Mouse (Mus musculus): Measurements from ENCODE around the gene 4930564D02Rik. TPM values are rescaled to one million over a fixed set of nuclear protein-coding genes. Genes with fewer than 3 reads are reported as not detected.

4930564D02Rik gene
- polyA plus RNA-seq, 1 experiment from 2014 or later: not detected

DNA sequence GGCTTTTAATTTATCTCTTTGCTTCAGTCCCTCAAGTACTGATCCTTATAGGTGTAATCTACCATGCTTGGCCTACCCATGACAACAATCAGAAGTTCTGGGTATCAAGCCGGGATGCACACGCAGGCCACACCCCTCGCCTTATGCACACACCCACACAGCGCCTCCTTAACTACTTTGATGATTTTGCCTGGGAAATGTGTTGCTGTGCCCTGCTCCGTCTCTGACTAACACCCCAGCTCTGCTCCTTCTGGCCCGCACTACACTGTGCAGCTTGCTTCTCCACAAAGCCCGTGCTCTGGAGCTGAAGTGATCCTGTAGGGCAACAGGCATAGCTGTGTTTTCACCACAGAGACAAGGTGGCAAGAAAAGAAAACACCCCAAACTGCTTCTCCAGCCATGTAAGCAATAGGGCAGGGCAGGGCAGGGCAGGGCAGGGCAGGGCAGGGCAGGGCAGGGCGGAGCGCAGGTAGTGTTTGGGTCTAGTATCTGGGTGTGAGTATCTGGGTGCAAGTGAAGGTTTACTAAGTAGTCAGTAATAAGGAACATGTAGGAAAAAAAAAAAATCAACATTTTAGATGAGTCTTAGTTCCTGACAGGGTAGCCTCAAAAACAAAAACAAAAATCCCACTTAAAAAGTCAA lies 25.5 kb upstream of the 4930564D02Rik start:
- Histone ChIP-seq H3K27me3 (replicated peaks; ENCODE audit: control insufficient read depth, insufficient read depth, low read length) (no peaks in the 10 kb centered on the region), H3K9ac (ENCODE audit: low read depth, low read length) (no peak overlapping the region), H3K4me3 (ENCODE audit: low read length) (no peak overlapping the region), H3K36me3 (ENCODE audit: control insufficient read depth, insufficient read depth, low read length) (0 out of 2 replicates have a peak, but pooled peaks cover 3% of the 10 kb centered on the region), H3K27ac (ENCODE audit: low read length) (no peak overlapping the region), H3K4me1 (ENCODE audit: control insufficient read depth, insufficient read depth, low read length) (peaks cover 26% of the 10 kb centered on the region), H3K9me3 (ENCODE audit: control insufficient read depth, low read length) (no peaks in the 10 kb centered on the region), H3K4me2 (ENCODE audit: low read depth, low read length) (0 out of 2 replicates have a peak overlapping the region, but pooled peaks have one; percentile 20)
- 77% methylated on average over 9 of the region's 9 CpGs for WGBS
- peak; percentile 90 for ATAC-seq

DNA sequence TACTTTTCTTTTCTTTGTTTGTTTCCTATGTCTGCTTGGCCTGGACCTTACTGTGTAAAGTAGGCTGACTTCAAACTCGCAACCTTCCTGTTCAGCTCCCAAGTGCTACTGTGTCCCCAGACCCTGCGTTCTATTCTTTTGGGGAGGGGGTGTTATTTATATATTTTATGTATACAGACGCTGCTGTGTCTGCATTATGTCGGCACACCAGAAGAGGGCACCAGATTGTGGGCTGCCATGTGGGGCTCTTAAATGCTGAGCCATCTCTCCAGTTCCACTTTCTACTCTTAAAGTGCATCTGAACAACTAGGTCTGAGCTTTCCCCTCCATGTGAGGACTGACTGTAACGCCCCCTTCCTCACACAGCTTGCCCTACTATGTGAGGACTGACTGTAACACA lies 22.9 kb upstream of the 4930564D02Rik start:
- Histone ChIP-seq H3K9ac (ENCODE audit: low read depth, low read length) (no peak overlapping the region), H3K27me3 (replicated peaks; ENCODE audit: control insufficient read depth, insufficient read depth, low read length) (no peaks in the 10 kb centered on the region), H3K4me1 (ENCODE audit: control insufficient read depth, insufficient read depth, low read length) (peaks cover 29% of the 10 kb centered on the region), H3K4me2 (ENCODE audit: low read depth, low read length) (no peak overlapping the region), H3K27ac (ENCODE audit: low read length) (no peak overlapping the region), H3K36me3 (ENCODE audit: control insufficient read depth, insufficient read depth, low read length) (no peaks in the 10 kb centered on the region), H3K9me3 (ENCODE audit: control insufficient read depth, low read length) (no peaks in the 10 kb centered on the region), H3K4me3 (ENCODE audit: low read length) (no peak overlapping the region)
- WGBS: 87% methylated on average over 5 of the region's 5 CpGs
- ATAC-seq: no peak

DNA sequence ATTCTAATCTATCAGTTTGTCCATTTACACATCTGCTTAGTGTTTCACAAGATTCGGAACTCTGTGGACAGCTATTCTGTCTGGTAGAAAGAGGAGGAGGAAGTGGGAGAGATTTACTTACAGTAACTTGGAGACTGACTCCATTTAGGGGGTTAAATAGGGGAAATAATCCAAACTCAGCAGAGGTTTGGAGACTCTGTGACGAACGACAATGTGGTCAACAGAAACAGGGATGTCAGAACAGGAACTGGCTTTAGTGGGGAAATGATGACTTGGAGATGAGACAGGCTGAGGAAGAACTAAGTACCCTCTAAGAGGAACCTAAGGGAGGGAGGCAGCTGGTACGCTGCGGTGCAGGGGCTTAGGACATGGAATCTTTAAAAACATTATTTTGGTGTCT lies 19.8 kb upstream of the 4930564D02Rik start:
- ATAC-seq: no peak
- H3K4me2 ChIP-seq (ENCODE audit: low read depth, low read length): no peak overlapping the region
- no peaks in the 10 kb centered on the region for H3K9me3 ChIP-seq (ENCODE audit: control insufficient read depth, low read length)
- no peaks in the 10 kb centered on the region for H3K36me3 ChIP-seq (ENCODE audit: control insufficient read depth, insufficient read depth, low read length)
- no peak overlapping the region for H3K4me3 ChIP-seq (ENCODE audit: low read length)
- no peak overlapping the region for H3K27ac ChIP-seq (ENCODE audit: low read length)
- WGBS: 57% methylated on average over 5 of the region's 5 CpGs
- no peaks in the 10 kb centered on the region for H3K27me3 ChIP-seq (replicated peaks; ENCODE audit: control insufficient read depth, insufficient read depth, low read length)
- H3K9ac ChIP-seq (ENCODE audit: low read depth, low read length): no peak overlapping the region
- H3K4me1 ChIP-seq (ENCODE audit: control insufficient read depth, insufficient read depth, low read length): peaks cover 33% of the 10 kb centered on the region

DNA sequence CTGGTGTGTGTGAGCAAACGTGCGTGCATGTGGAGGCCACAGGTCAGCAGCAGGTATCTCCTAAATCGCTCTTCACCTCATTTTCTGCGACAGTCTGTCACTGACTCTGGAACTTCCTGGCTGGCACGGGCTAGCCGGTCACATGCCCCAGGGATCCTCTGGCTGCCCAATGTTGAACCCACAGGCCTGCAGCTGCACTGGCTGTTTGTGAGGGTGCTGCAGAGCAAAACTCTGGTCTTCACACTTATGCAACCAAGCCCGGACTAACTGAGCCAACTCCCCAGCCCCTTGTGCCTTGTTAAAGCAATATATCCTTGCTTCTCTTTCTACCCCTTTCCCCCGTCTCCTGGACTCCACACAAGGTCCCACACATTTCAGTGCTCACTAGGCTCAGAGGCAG lies 19.0 kb upstream of the 4930564D02Rik start:
- H3K36me3 ChIP-seq (ENCODE audit: control insufficient read depth, insufficient read depth, low read length): no peaks in the 10 kb centered on the region
- peaks cover 27% of the 10 kb centered on the region for H3K4me1 ChIP-seq (ENCODE audit: control insufficient read depth, insufficient read depth, low read length)
- no peaks in the 10 kb centered on the region for H3K27me3 ChIP-seq (replicated peaks; ENCODE audit: control insufficient read depth, insufficient read depth, low read length)
- no peak overlapping the region for H3K4me2 ChIP-seq (ENCODE audit: low read depth, low read length)
- ATAC-seq: no peak
- no peak overlapping the region for H3K9ac ChIP-seq (ENCODE audit: low read depth, low read length)
- WGBS: 60% methylated on average over 8 of the region's 8 CpGs
- no peak overlapping the region for H3K4me3 ChIP-seq (ENCODE audit: low read length)
- no peaks in the 10 kb centered on the region for H3K9me3 ChIP-seq (ENCODE audit: control insufficient read depth, low read length)
- H3K27ac ChIP-seq (ENCODE audit: low read length): no peak overlapping the region

DNA sequence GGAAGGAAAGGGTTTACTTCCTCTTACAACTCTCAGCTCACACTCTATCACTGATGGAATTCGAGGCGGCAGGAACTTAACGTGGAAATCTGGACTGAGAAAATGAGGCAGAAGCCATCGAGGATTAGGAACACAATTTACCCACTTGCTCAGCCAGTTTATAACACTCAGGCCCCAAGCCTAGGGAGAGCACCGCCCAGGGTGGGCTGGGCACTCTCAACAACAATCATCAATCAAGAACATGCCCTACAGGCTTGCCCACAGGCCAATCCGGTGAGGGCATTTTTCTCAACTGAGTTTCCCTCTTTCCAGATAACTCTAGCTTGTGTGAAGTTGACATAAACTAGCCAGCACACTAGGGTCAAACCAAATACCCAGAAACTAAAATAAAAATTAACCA lies 16.8 kb upstream of the 4930564D02Rik start:
- 60% methylated on average over 6 of the region's 6 CpGs for WGBS
- Histone ChIP-seq H3K9me3 (ENCODE audit: control insufficient read depth, low read length) (no peaks in the 10 kb centered on the region), H3K4me2 (ENCODE audit: low read depth, low read length) (no peak overlapping the region), H3K4me3 (ENCODE audit: low read length) (no peak overlapping the region), H3K36me3 (ENCODE audit: control insufficient read depth, insufficient read depth, low read length) (no peaks in the 10 kb centered on the region), H3K27ac (ENCODE audit: low read length) (no peak overlapping the region), H3K9ac (ENCODE audit: low read depth, low read length) (no peak overlapping the region), H3K4me1 (ENCODE audit: control insufficient read depth, insufficient read depth, low read length) (peaks cover 28% of the 10 kb centered on the region), H3K27me3 (replicated peaks; ENCODE audit: control insufficient read depth, insufficient read depth, low read length) (no peaks in the 10 kb centered on the region)
- ATAC-seq: no peak

DNA sequence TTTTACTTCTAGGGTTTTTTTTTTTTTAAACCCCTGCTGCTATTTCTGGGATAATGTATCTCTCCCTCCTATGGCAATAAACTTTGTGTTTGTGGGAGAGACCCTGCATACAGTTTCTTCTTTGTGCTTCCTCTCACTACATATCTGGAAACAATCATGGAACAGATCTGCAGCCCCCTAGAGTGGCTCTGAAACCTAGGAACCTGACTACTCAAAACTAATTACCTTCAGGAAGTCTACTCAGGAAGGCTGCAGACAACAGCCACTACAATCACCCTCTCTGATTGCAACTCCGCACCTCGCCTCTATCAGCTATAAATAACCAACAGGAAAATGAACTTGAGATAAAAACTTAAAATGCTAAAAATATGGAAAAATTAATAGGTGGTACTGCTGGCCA lies 15.5 kb upstream of the 4930564D02Rik start:
- ATAC-seq: no peak
- H3K9ac ChIP-seq (ENCODE audit: low read depth, low read length): peak overlapping the region; percentile 34; the same call in 1 of the 2 replicates

DNA sequence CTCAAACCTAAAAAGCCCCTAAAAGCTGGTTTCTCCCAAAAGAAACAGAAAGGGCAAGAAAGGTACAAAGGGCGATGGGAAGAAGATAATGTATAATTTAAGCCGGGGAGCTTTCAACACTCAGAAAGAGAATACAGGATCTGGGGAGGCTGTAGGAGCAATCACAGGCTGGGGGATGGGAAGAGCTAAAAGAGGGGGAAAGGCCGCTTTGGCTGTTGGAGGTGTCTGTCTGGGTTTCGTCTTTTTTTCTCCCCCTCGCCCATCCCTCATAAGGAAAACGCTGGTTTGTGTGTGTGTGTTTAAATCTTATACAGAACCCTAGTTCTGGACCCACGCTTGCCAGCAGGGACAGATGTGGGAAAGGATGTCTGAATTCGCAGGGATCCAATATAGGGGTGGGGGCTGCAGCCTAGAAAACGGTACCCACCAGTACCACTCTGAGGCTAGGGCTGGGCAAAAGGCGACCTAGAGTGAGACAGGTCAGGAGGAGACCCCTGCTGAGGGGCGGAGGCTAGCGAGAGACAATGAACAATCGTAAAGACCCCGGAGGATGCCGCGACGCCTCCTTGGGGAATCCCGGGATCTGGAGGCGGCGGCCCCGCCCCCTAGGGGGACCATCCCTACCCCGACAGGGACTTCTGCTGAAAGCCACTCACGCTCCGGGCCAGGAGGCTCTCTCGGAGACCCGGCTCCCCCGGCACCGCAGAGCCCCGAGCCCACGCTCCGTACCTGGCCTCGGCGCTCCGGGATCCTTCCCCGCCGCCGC lies 14.3 kb upstream of the 4930564D02Rik start:
- Histone ChIP-seq H3K36me3 (ENCODE audit: control insufficient read depth, insufficient read depth, low read length) (no peaks in the 10 kb centered on the region), H3K4me1 (ENCODE audit: control insufficient read depth, insufficient read depth, low read length) (peaks cover 27% of the 10 kb centered on the region), H3K27ac (ENCODE audit: low read length) (peak overlapping the region; percentile 81), H3K4me3 (ENCODE audit: low read length) (peak overlapping the region; percentile 94), H3K4me2 (ENCODE audit: low read depth, low read length) (peak overlapping the region; percentile 60), H3K9ac (ENCODE audit: low read depth, low read length) (peak overlapping the region; percentile 80), H3K27me3 (replicated peaks; ENCODE audit: control insufficient read depth, insufficient read depth, low read length) (no peaks in the 10 kb centered on the region), H3K9me3 (ENCODE audit: control insufficient read depth, low read length) (no peaks in the 10 kb centered on the region)
- under 1% methylated on average over 37 of the region's 37 CpGs for WGBS
- ATAC-seq: peak; percentile 56

More for the DNA sequence above, 15.5 kb upstream of the 4930564D02Rik start:
- Histone ChIP-seq H3K27ac (ENCODE audit: low read length) (peak overlapping the region; percentile 68), H3K27me3 (replicated peaks; ENCODE audit: control insufficient read depth, insufficient read depth, low read length) (no peaks in the 10 kb centered on the region), H3K4me1 (ENCODE audit: control insufficient read depth, insufficient read depth, low read length) (peaks cover 27% of the 10 kb centered on the region), H3K9me3 (ENCODE audit: control insufficient read depth, low read length) (no peaks in the 10 kb centered on the region), H3K36me3 (ENCODE audit: control insufficient read depth, insufficient read depth, low read length) (no peaks in the 10 kb centered on the region), H3K4me2 (ENCODE audit: low read depth, low read length) (peak overlapping the region; percentile 60), H3K4me3 (ENCODE audit: low read length) (peak overlapping the region; percentile 94)
- 29% methylated on average over 2 of the region's 2 CpGs for WGBS

DNA sequence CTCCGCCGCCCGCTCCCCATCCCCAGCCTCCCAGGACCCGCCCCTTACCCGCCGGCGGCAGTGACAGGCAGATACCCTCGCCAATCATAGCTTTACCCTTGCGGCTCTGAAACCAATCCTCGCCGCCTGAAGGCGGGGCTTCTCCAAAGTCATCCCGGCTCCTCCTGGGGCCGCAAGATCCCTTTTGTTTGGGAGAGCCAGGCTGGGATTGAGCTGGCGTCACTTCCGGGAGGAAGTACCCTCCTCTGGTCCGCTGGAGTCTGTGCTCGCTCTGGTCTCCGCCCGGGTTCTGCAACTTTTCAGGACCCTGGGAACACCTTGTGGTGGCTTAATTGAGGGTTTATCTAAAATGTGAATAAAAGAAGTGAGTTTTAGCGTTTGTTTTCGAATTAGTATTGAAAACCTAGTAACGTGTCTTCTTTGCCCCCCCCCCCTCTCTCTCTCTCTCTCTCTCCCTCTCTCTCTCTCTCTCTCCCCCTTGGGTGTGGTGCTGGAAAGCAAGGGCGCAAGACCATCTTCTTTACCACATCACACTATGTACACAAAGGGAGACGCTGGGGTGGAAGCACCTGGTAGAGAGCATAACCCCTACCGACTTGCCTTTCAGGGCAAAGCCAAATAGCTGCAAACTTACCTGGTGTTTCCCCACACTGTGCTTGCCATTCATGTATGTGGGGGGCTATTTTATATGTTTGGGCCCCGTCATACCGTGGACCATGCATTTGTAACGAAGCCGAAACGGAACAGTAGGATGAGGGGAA lies 13.5 kb upstream of the 4930564D02Rik start, which contains the start of gene Cttnbp2nl:
Gene Cttnbp2nl, minus strand, starts transcription at position 210 of the 761 bp plus-strand sequence.
- no peaks in the 10 kb centered on the region for H3K9me3 ChIP-seq (ENCODE audit: control insufficient read depth, low read length)
- H3K27me3 ChIP-seq (replicated peaks; ENCODE audit: control insufficient read depth, insufficient read depth, low read length): no peaks in the 10 kb centered on the region
- H3K4me3 ChIP-seq (ENCODE audit: low read length): peak within 1 kb of the TSS; percentile 94
- peak within 1 kb of the TSS; percentile 80 for H3K9ac ChIP-seq (ENCODE audit: low read depth, low read length)
- H3K36me3 ChIP-seq (ENCODE audit: control insufficient read depth, insufficient read depth, low read length): no peaks in the 10 kb centered on the region
- peak; percentile 96 for ATAC-seq
- peak within 1 kb of the TSS; percentile 81 for H3K27ac ChIP-seq (ENCODE audit: low read length)
- H3K4me2 ChIP-seq (ENCODE audit: low read depth, low read length): peak within 1 kb of the TSS; percentile 78
- H3K4me1 ChIP-seq (ENCODE audit: control insufficient read depth, insufficient read depth, low read length): peaks cover 20% of the 10 kb centered on the region
- 2% methylated on average over 31 of the region's 31 CpGs for WGBS

DNA sequence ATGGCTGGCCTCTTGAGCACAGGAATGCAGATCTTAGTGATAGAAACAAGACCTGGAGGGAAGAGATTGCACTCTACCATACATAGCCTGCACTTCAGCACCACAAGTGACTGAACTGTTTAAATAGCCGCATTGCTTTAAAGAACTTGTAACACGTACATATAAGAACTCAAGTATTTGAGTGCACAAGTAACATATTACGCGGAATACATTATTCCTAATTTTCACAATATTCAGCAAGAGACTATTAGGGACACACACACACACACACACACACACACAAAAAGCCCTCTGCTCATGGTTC lies 13.0 kb upstream of the 4930564D02Rik start:
- ATAC-seq: peak; percentile 4
- peak overlapping the region; percentile 71 for H3K9ac ChIP-seq (ENCODE audit: low read depth, low read length)
- 64% methylated on average over 4 of the region's 4 CpGs for WGBS
- H3K4me2 ChIP-seq (ENCODE audit: low read depth, low read length): peak overlapping the region; percentile 78
- peak overlapping the region; percentile 73 for H3K27ac ChIP-seq (ENCODE audit: low read length)
- H3K4me1 ChIP-seq (ENCODE audit: control insufficient read depth, insufficient read depth, low read length): peaks cover 20% of the 10 kb centered on the region
- H3K4me3 ChIP-seq (ENCODE audit: low read length): peak overlapping the region; percentile 94
- H3K9me3 ChIP-seq (ENCODE audit: control insufficient read depth, low read length): no peaks in the 10 kb centered on the region
- H3K27me3 ChIP-seq (replicated peaks; ENCODE audit: control insufficient read depth, insufficient read depth, low read length): no peaks in the 10 kb centered on the region
- H3K36me3 ChIP-seq (ENCODE audit: control insufficient read depth, insufficient read depth, low read length): no peaks in the 10 kb centered on the region

Data from intestine, embryonic 16.5 days (tissue).